Mouse (Mus musculus) embryonic stem cell, embryonic (primary cell): ENCODE data around the gene Plxnb2.

Source experiments
- CTCF ChIA-PET, 4 experiments: fragments of 300-600 bp in 2 of 4; fragments of 350-600 bp in 2 of 4; sonication (Branson Sonifier 250); formaldehyde crosslinking; loops; one replicate each; lab custom pipeline; 2022; ENCODE audit warnings: inconsistent platforms in 2 of 4; lab: Charles Lee
- POLR2A ChIA-PET, 4 experiments: fragments of 300-600 bp in 2 of 4; fragments of 350-600 bp in 2 of 4; sonication (Branson Sonifier 250); formaldehyde crosslinking; loops; one replicate each; lab custom pipeline; 2022; ENCODE audit warnings: antibody characterized with exemption in 4 of 4, inconsistent platforms in 1 of 4; lab: Charles Lee

Plxnb2 gene

DNA sequence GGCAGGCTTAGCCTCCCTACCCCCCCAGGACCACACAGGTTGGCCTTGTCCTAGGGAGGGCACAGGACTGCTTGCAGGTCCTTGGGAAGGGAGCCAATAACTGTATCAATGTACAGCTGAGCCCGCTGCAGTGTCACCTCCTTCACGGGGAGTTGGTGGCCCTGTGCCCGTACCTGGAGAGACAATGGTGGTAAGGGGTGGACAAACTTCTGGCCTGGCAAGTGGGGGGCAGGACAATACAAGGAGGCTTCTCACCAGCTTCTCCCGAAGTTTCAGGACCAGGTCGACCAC, 4.3 kb upstream of the Plxnb2 start:
- ChIA-PET CTCF (interaction anchor here in 3 of 4 experiments (1.2 to 5.2 kb wide), 4 partner anchors 11 to 45 kb away, joined by 3 to 31 read pairs (median 5); partner anchors contain the start of gene Dennd6b (in 2 of the 3)), POLR2A (interaction anchor here in 2 of 4 experiments (0.7 to 2.1 kb wide), 6 partner anchors 11 to 230 kb away, joined by 3 to 8 read pairs (median 4); partner anchors contain the start of gene Dennd6b (in 1 of the 2))

DNA sequence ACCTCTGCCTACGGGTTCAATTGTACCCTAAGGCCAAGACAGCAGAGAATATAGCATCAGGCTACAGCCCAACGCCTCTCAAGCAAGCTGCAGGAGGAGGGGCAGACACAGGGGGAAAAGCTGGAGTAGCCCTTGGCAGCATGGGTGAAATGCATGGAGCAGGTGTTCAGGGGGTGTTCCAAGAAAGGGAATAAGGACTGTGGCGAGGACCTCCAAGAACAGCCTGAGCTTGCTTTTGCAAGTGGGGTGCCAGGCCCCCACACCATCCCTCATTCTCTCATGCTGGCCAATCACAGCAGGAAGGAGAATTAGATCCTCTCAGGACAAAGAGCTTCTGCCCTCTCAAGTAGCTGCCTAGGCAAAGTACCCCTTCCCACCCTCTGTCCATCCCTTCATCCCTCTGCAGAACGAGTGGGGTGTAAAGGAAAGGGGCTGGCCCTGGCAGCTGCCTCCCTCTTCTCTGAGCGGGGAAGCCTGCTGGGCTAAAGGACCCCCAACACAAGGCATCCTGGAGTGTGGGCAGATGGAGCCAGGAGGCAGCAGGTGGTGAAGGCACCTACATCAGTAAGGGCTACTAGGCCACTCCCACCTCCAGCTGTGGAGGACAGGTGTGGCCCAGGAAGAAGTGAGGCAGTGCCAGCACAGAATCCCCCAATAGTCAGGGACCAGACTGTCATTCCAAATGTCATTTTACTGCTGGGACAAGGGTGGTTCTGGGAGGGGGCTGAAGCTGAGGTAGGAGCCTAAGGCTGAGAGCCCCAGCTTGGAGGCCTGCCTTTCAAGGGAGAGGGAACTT, 3.8 kb upstream of the Plxnb2 start:
- CTCF ChIA-PET: interaction anchor here in 3 of 4 experiments (0.6 to 5.2 kb wide), 4 partner anchors 12 to 428 kb away, joined by 3 to 31 read pairs (median 5); partner anchors contain the start of gene Dennd6b (in 2 of the 3)
- POLR2A ChIA-PET: interaction anchor here in 2 of 4 experiments (1.0 to 2.1 kb wide), 4 partner anchors 11 to 112 kb away, joined by 3 to 8 read pairs (median 6); partner anchors contain the start of gene Dennd6b (in 1 of the 2)

DNA sequence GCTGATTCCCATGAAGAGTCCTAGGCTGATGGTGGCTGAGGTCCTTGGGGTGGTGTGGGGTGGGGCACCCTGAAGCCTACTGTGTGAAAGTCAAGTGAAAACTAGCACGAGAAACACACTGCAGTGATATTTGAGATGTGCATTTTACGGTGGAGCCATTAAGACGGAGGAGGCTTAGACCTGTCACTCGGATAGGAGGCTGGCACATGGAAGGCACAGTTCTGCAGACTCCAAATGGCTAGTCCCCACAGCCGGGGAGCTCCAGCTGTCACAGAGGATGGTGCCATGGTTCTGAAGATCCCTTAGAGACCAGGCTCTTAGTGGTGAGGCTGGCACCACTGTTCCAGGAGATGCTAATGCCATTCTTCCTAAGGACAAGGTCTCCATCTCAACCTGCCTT, 2.3 kb upstream of the Plxnb2 start:
- POLR2A ChIA-PET: interaction anchor here in 3 of 4 experiments (0.6 to 2.2 kb wide), 27 partner anchors 8 to 369 kb away, joined by 3 to 17 read pairs (median 4); partner anchors contain the start of genes Dennd6b (in 3 of the 3), Ppp6r2 (in 3 of the 3), Lmf2 (in 2 of the 3) and Ncaph2 (in 2 of the 3)
- CTCF ChIA-PET: interaction anchor here (0.6 to 5.2 kb wide), 12 partner anchors 13 to 310 kb away, joined by 3 to 31 read pairs (median 4); partner anchors contain the start of genes Dennd6b (in 3 of the 4), Hdac10 (in 1 of the 4) and Ppp6r2 (in 1 of the 4)

DNA sequence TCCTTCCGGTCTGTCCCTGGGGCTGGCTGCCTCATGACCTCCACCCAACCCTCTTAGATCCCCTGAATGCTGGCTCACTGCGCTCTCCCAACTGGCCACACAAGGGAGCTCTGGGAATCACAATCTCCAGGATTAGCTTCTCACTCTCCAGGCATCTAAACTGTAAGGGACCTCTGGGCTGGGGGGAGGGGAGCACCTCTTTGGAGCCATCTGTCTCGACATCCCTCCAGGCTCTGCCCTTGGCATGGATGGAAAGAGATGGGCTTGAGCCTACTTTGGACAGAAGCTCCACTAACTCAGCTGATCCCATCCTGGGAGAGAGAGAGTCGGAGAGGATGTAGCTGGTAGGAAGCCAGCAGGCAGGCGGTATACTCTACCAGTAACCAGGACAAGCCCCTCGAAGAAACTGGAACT, 1.7 kb upstream of the Plxnb2 start:
- CTCF ChIA-PET: interaction anchor here (0.6 to 5.2 kb wide), 14 partner anchors 13 to 310 kb away, joined by 3 to 31 read pairs (median 4); partner anchors contain the start of genes Dennd6b (in 3 of the 4), Hdac10 (in 1 of the 4) and Ppp6r2 (in 1 of the 4)
- POLR2A ChIA-PET: interaction anchor here in 3 of 4 experiments (0.6 to 2.2 kb wide), 30 partner anchors 9 to 369 kb away, joined by 3 to 17 read pairs (median 4); partner anchors contain the start of genes Dennd6b (in 3 of the 3), Ppp6r2 (in 3 of the 3), Lmf2 (in 2 of the 3) and Ncaph2 (in 2 of the 3)

DNA sequence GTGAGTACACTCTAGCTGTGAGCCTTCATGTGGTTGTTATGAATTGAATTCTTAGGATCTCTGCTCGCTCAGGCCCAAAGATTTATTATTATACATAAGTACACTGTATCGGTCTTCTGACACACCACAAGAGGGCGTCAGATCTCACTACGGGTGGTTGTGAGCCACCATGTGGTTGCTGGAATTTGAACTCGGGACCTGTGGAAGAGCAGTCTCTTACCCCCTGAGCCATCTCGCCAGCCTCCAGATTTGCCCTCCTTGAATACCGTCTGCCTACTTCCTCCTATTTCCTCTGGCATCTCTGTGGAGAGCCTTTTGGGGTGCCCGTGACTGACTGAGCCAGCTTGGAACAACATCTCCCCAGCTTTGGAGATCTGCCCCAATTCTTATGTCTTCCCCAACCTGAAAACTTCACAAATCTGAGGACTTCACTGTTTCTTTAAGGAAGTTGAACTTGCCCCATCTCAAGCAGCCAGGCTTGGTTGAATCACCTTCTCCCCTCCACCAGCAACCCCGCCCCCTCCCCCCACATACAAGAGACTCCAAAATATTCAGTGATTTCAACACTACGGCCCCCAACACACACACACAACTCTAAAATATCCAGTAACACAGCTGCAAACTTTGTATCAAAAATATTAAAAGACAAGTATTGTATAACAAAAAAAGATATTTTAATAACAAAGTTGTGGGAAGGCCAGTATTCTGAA, 1.1 kb upstream of the Plxnb2 start:
- ChIA-PET CTCF (interaction anchor here in 3 of 4 experiments (0.7 to 5.2 kb wide), 10 partner anchors 13 to 309 kb away, joined by 3 to 31 read pairs (median 4); partner anchors contain the start of genes Dennd6b (in 2 of the 3) and Hdac10 (in 1 of the 3)), POLR2A (interaction anchor here in 3 of 4 experiments (0.6 to 2.2 kb wide), 25 partner anchors 8 to 276 kb away, joined by 3 to 17 read pairs (median 5); partner anchors contain the start of genes Dennd6b (in 3 of the 3), Ppp6r2 (in 3 of the 3), Lmf2 (in 2 of the 3) and Ncaph2 (in 2 of the 3))

DNA sequence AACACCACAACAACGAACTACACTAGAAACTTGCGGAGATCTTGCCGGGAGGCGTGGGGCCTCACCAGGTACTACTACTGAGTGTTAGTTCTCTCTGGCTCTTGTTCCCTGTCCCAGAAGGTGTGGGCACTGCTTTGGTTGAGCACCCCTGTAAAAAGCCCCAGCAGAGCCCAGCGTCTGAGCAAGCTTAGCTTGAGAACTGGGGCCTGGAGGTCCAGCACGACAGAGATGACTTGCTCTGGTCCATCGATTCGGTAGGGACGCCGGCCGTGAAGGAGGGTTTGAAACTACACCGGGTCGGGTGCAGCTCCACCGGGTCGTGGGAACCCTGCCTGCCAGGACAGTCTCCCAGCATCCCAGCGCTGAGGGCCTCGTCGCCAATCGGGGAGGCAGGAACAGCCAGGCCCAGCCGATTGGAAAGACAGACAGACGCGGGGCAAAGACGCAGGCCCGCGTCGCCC, 477 bp downstream of the Plxnb2 start:
- POLR2A ChIA-PET: interaction anchor here in 2 of 4 experiments (1.0 to 4.6 kb wide), 10 partner anchors 11 to 473 kb away, joined by 3 to 63 read pairs (median 12); partner anchors contain the start of gene Dennd6b (in 2 of the 2)
- CTCF ChIA-PET: interaction anchor here in 1 of 4 experiments (0.9 kb wide), 1 partner anchor 51 kb away, joined by 3 read pairs; the partner anchor contains the start of gene Hdac10

DNA sequence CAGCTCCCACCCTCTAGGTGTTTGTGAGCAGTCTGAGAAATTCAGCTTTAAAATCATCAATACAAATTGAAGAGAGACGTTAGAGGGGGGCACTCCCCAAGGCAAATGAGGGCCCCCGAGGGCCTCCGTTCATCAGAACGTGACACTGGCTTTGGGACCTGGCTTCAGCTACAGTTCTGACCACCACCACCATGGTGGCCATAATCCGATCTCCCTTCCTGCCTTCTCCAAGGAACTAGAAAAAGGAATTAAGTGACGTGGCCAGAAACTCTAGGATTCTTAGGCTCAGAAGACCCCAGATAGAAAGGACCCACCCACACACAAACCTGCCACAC, 991 bp downstream of the Plxnb2 start:
- POLR2A ChIA-PET: interaction anchor here in 3 of 4 experiments (0.6 to 4.6 kb wide), 21 partner anchors 9 to 473 kb away, joined by 3 to 63 read pairs (median 9); partner anchors contain the start of genes Dennd6b (in 2 of the 3), Alg12 (in 1 of the 3), Hdac10 (in 1 of the 3) and Pim3 (in 1 of the 3)

DNA sequence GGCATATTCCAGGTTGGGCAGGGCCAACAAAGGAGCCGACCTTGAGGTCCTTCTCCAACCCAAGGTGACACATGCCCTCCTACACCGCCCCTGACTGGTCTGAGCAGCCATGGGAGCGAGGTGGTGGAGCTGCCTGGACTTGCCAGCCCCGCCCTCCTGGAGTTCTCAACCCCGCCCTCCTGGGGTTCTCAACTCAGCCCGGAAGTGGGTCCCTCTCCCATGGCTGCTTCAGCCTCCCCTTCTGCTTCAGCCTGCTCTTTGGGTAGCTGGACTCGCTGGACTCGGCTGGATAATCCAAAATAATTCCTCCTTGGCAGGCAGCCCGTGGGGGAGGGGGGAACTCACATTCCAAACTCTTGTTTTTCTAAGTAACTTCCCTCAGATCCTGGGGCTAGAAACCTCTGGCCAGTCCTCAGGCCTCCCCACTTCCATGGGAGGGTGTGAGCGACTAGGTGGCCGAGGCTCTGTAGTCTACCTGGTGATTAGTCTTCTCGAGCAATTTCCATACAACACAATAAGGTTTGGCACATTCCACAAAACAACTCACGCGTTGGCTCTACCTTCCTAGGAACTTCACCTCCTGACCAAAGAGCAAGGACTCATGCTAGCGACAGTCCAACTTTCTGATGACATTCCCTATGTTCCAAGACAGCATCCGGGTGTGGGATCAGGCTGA, 1.5 kb downstream of the Plxnb2 start:
- ChIA-PET CTCF (interaction anchor here in 2 of 4 experiments (0.6 to 3.4 kb wide), 8 partner anchors 16 to 351 kb away, joined by 3 to 14 read pairs (median 3); partner anchors contain the start of genes Hdac10 (in 2 of the 2), Dennd6b (in 1 of the 2) and Ppp6r2 (in 1 of the 2)), POLR2A (interaction anchor here (0.5 to 4.6 kb wide), 41 partner anchors 8 to 472 kb away, joined by 3 to 63 read pairs (median 5); partner anchors contain the start of genes Alg12 (in 2 of the 4), Dennd6b (in 2 of the 4), C730034F03Rik (in 1 of the 4) and Chkb (in 1 of the 4))

More for the DNA sequence above, 991 bp downstream of the Plxnb2 start:
- CTCF ChIA-PET: interaction anchor here in 2 of 4 experiments (0.9 to 1.4 kb wide), 3 partner anchors 16 to 51 kb away, joined by 3 to 6 read pairs (median 4); partner anchors contain the start of genes Dennd6b (in 1 of the 2), Hdac10 (in 1 of the 2) and Ppp6r2 (in 1 of the 2)

DNA sequence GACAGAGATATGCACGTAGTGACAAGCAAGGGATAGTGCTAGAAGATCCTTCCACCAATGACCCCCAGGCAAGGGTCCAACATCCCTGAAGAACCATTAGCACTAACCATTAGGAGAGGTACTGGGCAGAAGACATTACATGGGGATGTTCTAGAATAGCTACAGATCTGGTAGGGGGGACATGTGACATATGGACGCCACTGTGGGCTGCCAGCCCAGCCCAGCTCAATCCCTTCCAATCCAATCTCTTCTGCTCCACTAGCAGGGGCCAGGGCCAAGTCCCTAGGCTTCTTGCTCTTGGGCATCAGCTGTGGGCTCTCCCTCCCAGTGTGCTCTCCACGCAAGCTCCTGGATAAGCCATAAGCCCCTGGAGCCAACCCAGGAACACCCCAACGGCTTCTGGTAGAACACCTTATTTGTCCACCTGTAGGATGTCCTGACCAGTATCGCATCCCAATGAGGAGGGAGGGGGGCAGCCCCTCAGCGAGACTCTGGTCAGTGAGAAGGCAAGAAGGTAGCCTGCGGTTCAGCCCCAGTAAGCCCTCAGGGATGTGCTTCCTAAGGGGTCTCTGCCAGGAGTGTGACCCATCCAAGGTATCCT, 2.2 kb downstream of the Plxnb2 start:
- CTCF ChIA-PET: interaction anchor here in 2 of 4 experiments (0.6 to 3.4 kb wide), 9 partner anchors 9 to 350 kb away, joined by 3 to 14 read pairs (median 3); partner anchors contain the start of genes Dennd6b (in 2 of the 2), Hdac10 (in 1 of the 2) and Ppp6r2 (in 1 of the 2)

DNA sequence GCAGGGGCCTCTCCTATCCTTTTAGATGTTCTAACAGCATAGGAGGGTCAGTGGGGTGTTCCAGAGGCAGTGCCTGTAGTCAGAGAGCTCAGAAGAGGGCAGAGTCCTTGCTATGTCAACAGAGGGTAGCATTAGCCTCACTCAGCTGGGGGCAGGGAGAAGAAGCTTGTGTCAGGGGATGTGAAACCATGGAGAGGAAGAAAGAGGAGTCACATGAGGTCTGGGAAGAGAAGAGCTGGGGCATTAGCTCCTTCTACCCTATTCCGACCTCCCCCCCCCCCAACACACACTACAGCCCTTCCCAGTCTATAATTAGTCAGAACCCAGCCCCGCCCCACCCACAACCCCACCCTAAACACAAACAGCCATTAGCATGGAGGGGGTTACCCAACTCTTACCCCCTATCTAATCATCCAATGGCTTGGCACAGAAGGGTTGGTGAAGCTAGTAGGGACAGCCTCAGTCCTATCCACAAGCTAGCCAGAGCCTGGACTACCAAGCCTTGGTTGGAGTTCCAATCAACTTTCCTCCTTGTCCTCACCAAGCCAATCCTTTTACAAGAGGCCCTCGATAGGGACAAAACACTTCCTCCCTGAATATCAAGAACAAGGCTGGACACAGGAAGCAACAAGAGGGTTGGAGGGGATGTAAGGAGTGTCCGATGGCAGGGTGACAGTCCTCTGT, 2.9 kb downstream of the Plxnb2 start:
- ChIA-PET CTCF (interaction anchor here (0.5 to 3.4 kb wide), 13 partner anchors 8 to 1899 kb away, joined by 3 to 14 read pairs (median 5); partner anchors contain the start of genes Dennd6b (in 2 of the 4) and Hdac10 (in 2 of the 4)), POLR2A (interaction anchor here in 3 of 4 experiments (0.7 to 4.6 kb wide), 60 partner anchors 8 to 486 kb away, joined by 3 to 63 read pairs (median 5); partner anchors contain the start of genes Dennd6b (in 3 of the 3), C730034F03Rik (in 2 of the 3), Chkb (in 2 of the 3) and Gm44502 (in 2 of the 3))

More for the DNA sequence above, 2.2 kb downstream of the Plxnb2 start:
- POLR2A ChIA-PET: interaction anchor here in 3 of 4 experiments (0.7 to 4.6 kb wide), 54 partner anchors 8 to 471 kb away, joined by 3 to 63 read pairs (median 5); partner anchors contain the start of genes Dennd6b (in 3 of the 3), C730034F03Rik (in 2 of the 3), Chkb (in 2 of the 3) and Gm44502 (in 2 of the 3)

DNA sequence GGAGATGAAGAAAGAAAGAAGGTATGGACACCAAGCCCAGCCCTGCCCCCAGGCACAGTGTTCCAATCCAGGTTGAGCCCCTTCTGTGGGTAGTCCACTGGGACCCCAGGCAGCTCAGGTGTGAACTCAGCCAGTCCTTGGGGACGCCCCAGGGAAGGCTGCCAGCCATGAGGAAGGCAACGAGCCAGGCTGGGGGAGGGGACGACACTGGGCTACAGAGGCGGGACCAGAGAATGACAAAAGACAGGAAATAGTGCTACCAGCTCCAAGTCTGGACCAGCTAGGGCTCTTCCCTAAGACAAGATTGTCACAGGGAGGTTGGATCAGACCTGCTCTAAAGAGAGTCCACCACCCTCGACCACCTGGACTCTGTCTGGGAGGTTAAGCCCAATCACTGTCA, 3.5 kb downstream of the Plxnb2 start:
- POLR2A ChIA-PET: interaction anchor here in 3 of 4 experiments (0.7 to 4.6 kb wide), 47 partner anchors 8 to 486 kb away, joined by 3 to 63 read pairs (median 6); partner anchors contain the start of genes Dennd6b (in 3 of the 3), Hdac10 (in 2 of the 3), Mapk11 (in 2 of the 3) and Pim3 (in 2 of the 3)
- CTCF ChIA-PET: interaction anchor here in 3 of 4 experiments (0.5 to 3.4 kb wide), 13 partner anchors 14 to 1899 kb away, joined by 3 to 14 read pairs (median 4); partner anchors contain the start of genes Hdac10 (in 2 of the 3) and Dennd6b (in 1 of the 3)

DNA sequence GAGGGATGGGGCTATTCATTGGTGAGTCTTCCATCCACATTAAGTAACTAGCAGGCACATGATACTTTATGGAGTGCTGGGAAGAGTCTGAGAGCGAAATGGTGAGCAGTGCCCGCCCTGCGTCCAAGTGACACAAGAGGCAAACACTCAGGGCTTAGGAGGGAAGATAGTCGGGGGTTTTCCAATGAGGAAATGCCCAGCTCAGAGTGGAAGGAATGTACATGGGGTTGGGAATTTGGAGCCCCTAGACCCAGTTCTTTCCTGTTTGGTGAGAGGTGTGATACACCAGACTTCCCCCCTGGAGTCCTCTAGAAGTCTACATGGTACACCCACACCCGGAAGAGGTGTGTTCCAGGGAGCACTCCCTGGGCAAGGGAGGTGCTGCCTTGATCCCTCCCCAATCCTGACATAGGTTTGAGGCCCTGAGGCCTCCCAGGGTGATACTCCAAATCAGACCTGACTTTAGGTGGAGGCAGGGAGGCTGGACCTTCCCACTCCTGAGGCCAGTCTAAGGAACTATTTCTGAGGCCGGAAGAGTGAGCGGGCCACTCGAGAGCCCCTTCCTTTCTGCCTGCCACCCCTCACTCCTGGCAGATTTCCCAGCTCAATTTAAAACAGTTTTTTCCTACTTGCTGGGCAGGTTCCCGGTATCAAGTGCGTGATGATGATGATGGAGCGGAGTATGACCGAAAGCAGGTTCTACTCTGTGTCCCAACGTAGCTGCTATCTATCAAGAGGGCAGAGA, 5.0 kb downstream of the Plxnb2 start:
- ChIA-PET CTCF (interaction anchor here in 3 of 4 experiments (0.6 to 1.2 kb wide), 3 partner anchors 20 to 140 kb away, joined by 3 to 4 read pairs (median 3); partner anchors contain the start of genes Dennd6b (in 2 of the 3) and Sbf1 (in 1 of the 3)), POLR2A (interaction anchor here in 3 of 4 experiments (0.6 to 4.0 kb wide), 13 partner anchors 15 to 467 kb away, joined by 3 to 20 read pairs (median 3); partner anchors contain the start of genes Adm2 (in 1 of the 3), Dennd6b (in 1 of the 3), Mapk12 (in 1 of the 3) and Sco2 (in 1 of the 3))

DNA sequence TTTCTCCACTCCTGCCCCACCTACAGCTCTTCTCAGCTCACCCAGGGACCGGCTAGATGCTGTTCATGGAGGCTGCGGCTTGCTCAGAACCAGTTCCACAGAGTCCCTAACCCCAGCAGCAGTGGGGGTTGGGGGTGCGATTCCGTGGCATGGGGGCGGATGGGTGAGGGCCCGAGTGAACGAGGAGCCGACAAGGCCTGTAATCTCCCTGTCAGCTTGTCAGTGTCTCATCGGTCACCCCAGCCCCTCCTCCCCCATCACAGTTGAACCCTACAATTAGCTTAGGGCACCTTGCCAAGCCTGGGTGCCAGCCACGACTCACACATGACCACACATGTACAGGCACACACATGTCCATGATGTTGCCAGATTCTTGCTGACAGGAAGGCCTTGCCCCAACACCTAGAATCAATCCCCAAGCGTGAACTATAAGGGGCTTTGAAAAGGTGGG, 5.7 kb downstream of the Plxnb2 start:
- CTCF ChIA-PET: interaction anchor here in 2 of 4 experiments (0.8 to 1.2 kb wide), 3 partner anchors 21 to 46 kb away, joined by 3 to 4 read pairs (median 4); partner anchors contain the start of genes Dennd6b (in 2 of the 2) and Hdac10 (in 1 of the 2)
- POLR2A ChIA-PET: interaction anchor here in 3 of 4 experiments (0.6 to 4.0 kb wide), 23 partner anchors 7 to 466 kb away, joined by 3 to 20 read pairs (median 4); partner anchors contain the start of genes Mapk12 (in 2 of the 3), Adm2 (in 1 of the 3), Dennd6b (in 1 of the 3) and Ppp6r2 (in 1 of the 3)
